Mouse (Mus musculus) CH12.LX (cell line): ENCODE results near the gene Gipr. TPM values are rescaled to one million over a fixed set of nuclear protein-coding genes. Genes with fewer than 3 reads are reported as not detected.

Experiments
- DNase-seq: peaks from one replicate; pipeline ENCODE4 v3.0.0-alpha.2; 2013; ENCODE audit errors: extremely low read depth
- H3K27ac ChIP-seq: 2 replicates; pipeline ENCODE4 v1.5.1; 2012; ENCODE audit warnings: low read depth, mild to moderate bottlenecking, control low read depth, moderate library complexity; ENCODE audit not compliant: insufficient read depth
- H3K27me3 ChIP-seq: replicated peaks from 2 replicates; pipeline ENCODE3; 2012; ENCODE audit warnings: inconsistent platforms
- H3K36me3 ChIP-seq, 2 experiments: replicated peaks in 1 of 2; 2 replicates each; pipeline versions ENCODE3 to v1.6.1; 2012; ENCODE audit warnings: inconsistent platforms in 1 of 2, low read length in 1 of 2, mild to moderate bottlenecking in 1 of 2, mixed read lengths in 1 of 2, moderate library complexity in 1 of 2; ENCODE audit not compliant: control insufficient read depth in 1 of 2, insufficient read depth in 1 of 2
- H3K4me1 ChIP-seq, 2 experiments: 2 replicates each; pipeline ENCODE4 v1.6.1; 2012; ENCODE audit warnings: inconsistent platforms in 1 of 2, moderate library complexity in 1 of 2; ENCODE audit not compliant: insufficient read depth in 2 of 2, control insufficient read depth in 1 of 2
- H3K4me2 ChIP-seq: 2 replicates; pipeline ENCODE4 v1.6.1; 2012; ENCODE audit warnings: low read depth, mild to moderate bottlenecking, control low read depth; ENCODE audit not compliant: poor library complexity, insufficient read depth, severe bottlenecking
- H3K4me3 ChIP-seq, 3 experiments: fragments of 150-350 bp in 1 of 3; sonication (generic) in 1 of 3; replicated peaks in 1 of 3; 2 replicates each; pipeline versions ENCODE3 to v1.5.1; 2011 to 2012; ENCODE audit warnings: low read depth in 2 of 3, low read length in 2 of 3, mild to moderate bottlenecking in 2 of 3, moderate library complexity in 2 of 3, control low read depth in 1 of 3, improper control_type of control experiment in 1 of 3, inconsistent platforms in 1 of 3, mixed read lengths in 1 of 3; ENCODE audit not compliant: poor library complexity in 1 of 3
- H3K79me2 ChIP-seq: replicated peaks from 2 replicates; pipeline ENCODE4 v1.6.1; 2012; ENCODE audit warnings: mild to moderate bottlenecking, moderate library complexity; ENCODE audit not compliant: control insufficient read depth, poor library complexity, insufficient read depth, severe bottlenecking; ENCODE audit errors: extremely low read depth
- H3K9ac ChIP-seq: 2 replicates; pipeline ENCODE4 v1.6.1; 2012; ENCODE audit warnings: low read depth, mild to moderate bottlenecking, control low read depth, moderate library complexity; ENCODE audit not compliant: insufficient read depth
- H3K9me3 ChIP-seq: replicated peaks from 2 replicates; pipeline ENCODE3; 2012; ENCODE audit warnings: low read length, inconsistent platforms, mixed read lengths
- CTCF ChIP-seq, 2 experiments: IDR thresholded peaks in 1 of 2; conservative IDR thresholded peaks in 1 of 2; 2 replicates each; pipeline ENCODE4 v1.5.1; 2011 to 2012; ENCODE audit warnings: low read depth in 2 of 2, low read length in 2 of 2, improper control_type of control experiment in 1 of 2, inconsistent platforms in 1 of 2, mild to moderate bottlenecking in 1 of 2, moderate library complexity in 1 of 2
- ELF1 ChIP-seq: IDR thresholded peaks from 2 replicates; pipeline ENCODE4 v1.6.1; 2014; ENCODE audit warnings: low read depth, mild to moderate bottlenecking, inconsistent platforms, low read length, improper control_type of control experiment
- EP300 ChIP-seq: IDR thresholded peaks from 2 replicates; pipeline ENCODE4 v1.6.1; 2011; ENCODE audit warnings: low read length, improper control_type of control experiment
- HCFC1 ChIP-seq: IDR thresholded peaks from 2 replicates; pipeline ENCODE4 v1.6.1; 2012; ENCODE audit warnings: low read depth, mild to moderate bottlenecking, inconsistent platforms, low read length, improper control_type of control experiment
- JUND ChIP-seq: conservative IDR thresholded peaks from 2 replicates; pipeline ENCODE4 v1.6.1; 2011; ENCODE audit warnings: low read depth, low read length, improper control_type of control experiment
- KAT2A ChIP-seq: IDR thresholded peaks from 2 replicates; pipeline ENCODE4 v1.6.1; 2012; ENCODE audit warnings: low read length, improper control_type of control experiment, inconsistent platforms; ENCODE audit not compliant: insufficient replicate concordance
- MAFK ChIP-seq: IDR thresholded peaks from 2 replicates; pipeline ENCODE4 v1.6.1; 2011; ENCODE audit warnings: low read length, improper control_type of control experiment; ENCODE audit not compliant: insufficient replicate concordance
- MAX ChIP-seq: IDR thresholded peaks from 2 replicates; pipeline ENCODE4 v1.6.1; 2011; ENCODE audit warnings: low read length, improper control_type of control experiment
- MAZ ChIP-seq: IDR thresholded peaks from 2 replicates; pipeline ENCODE4 v1.6.1; 2012; ENCODE audit warnings: low read depth, mild to moderate bottlenecking, inconsistent platforms, low read length, improper control_type of control experiment, moderate library complexity
- MEF2A ChIP-seq: IDR thresholded peaks from 2 replicates; pipeline ENCODE4 v1.6.1; 2014; ENCODE audit warnings: low read depth, mild to moderate bottlenecking, inconsistent platforms, low read length, improper control_type of control experiment, borderline replicate concordance
- MXI1 ChIP-seq: IDR thresholded peaks from 2 replicates; pipeline ENCODE4 v1.6.1; 2011; ENCODE audit warnings: mild to moderate bottlenecking, low read depth, low read length, improper control_type of control experiment
- NELFE ChIP-seq: IDR thresholded peaks from 2 replicates; pipeline ENCODE4 v1.6.1; 2011; ENCODE audit warnings: low read depth, low read length, improper control_type of control experiment
- NRF1 ChIP-seq: IDR thresholded peaks from 2 replicates; pipeline ENCODE4 v1.6.1; 2014; ENCODE audit warnings: low read depth, mild to moderate bottlenecking, inconsistent platforms, low read length, improper control_type of control experiment, moderate library complexity
- PAX5 ChIP-seq: IDR thresholded peaks from 2 replicates; pipeline ENCODE4 v1.6.1; 2012; ENCODE audit warnings: low read length, inconsistent platforms, mixed read lengths
- POLR2A ChIP-seq: IDR thresholded peaks from 2 replicates; pipeline ENCODE4 v1.6.1; 2011; ENCODE audit warnings: low read depth, mild to moderate bottlenecking, improper control_type of control experiment, low read length
- POLR2AphosphoS2 ChIP-seq: IDR thresholded peaks from 2 replicates; pipeline ENCODE4 v1.6.1; 2011; ENCODE audit warnings: low read depth, low read length, improper control_type of control experiment
- SIN3A ChIP-seq: IDR thresholded peaks from 2 replicates; pipeline ENCODE4 v1.6.1; 2012; ENCODE audit warnings: low read length, improper control_type of control experiment, inconsistent platforms
- TBP ChIP-seq: conservative IDR thresholded peaks from 2 replicates; pipeline ENCODE4 v1.6.1; 2011; ENCODE audit warnings: low read depth, low read length, improper control_type of control experiment
- USF1 ChIP-seq: IDR thresholded peaks from 2 replicates; pipeline ENCODE4 v1.6.1; 2014; ENCODE audit warnings: low read depth, mild to moderate bottlenecking, inconsistent platforms, low read length, improper control_type of control experiment
- USF2 ChIP-seq: conservative IDR thresholded peaks from 2 replicates; pipeline ENCODE4 v1.6.1; 2011; ENCODE audit warnings: low read depth, low read length, improper control_type of control experiment
- ZMIZ1 ChIP-seq: IDR thresholded peaks from 2 replicates; pipeline ENCODE4 v1.6.1; 2012; ENCODE audit warnings: low read depth, mild to moderate bottlenecking, inconsistent platforms, low read length, improper control_type of control experiment
- ZNF384 ChIP-seq: IDR thresholded peaks from 2 replicates; pipeline ENCODE4 v1.6.1; 2012; ENCODE audit warnings: low read depth, low read length, improper control_type of control experiment, inconsistent platforms
- dilution Hi-C: fragments of 300-500 bp; cut with MboI; formaldehyde crosslinking; loops from 2 replicates; pipeline ENCODE4 v1.14.3; 2020; ENCODE audit warnings: low sequenced_read_pairs; ENCODE audit not compliant: extremely low pct_unique_long_range_greater_than_20kb, extremely low pct_ligation_motif_present
- in situ Hi-C: fragments of 300-500 bp; cut with MboI; formaldehyde crosslinking; loops from 3 replicates; pipeline ENCODE4 v1.14.3; 2019; ENCODE audit warnings: low sequenced_read_pairs, low pct_ligation_motif_present, low pct_unique_long_range_greater_than_20kb, mixed read lengths
- polyA plus RNA-seq: library from polyadenylated mRNA; unstranded; fragments of >175 nt; gene quantifications from 2 replicates; pipeline ENCODE4 v1.2.1, GENCODE M21; 2012; ENCODE audit warnings: low read depth; ENCODE audit not compliant: insufficient read length
- total RNA-seq, 2 experiments: library from RNA; depleted of rRNA; stranded (reverse); fragments of 300-350 nt in 1 of 2; fragments of >200 nt in 1 of 2; gene quantifications; 2 replicates each; pipeline ENCODE4 v1.2.3; 2012 to 2014

Gipr gene
- total and polyA plus RNA-seq, 3 experiments = 0.04 to 0.11 TPM; not detected in 1

DNA sequence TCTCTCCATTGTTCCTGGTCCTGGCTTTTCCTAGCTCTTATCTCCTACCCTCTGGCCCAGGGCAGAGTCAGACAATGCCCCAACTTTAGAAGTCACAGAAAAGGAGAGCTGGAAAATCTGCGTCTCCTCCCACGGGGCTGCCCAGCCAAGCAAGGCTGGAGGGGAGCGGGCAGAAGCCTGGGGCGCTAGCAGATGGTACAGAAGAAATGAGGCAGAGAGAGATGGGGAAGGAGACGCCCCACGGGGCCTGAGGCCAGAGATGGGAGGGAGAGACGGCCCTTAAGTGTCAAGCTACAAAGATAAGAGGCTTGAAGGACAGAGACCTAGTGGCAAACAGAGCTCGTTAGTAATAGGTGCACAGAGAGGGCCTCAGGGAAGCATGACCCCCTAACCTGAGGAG lies 5.9 kb upstream of the Gipr start:
- Histone ChIP-seq H3K4me3 (no peak overlapping the region), H3K27ac (no peak overlapping the region), H3K4me1 (peaks cover 0 to 14% of the 10 kb centered on the region in 2 experiments; a peak in 2 of 4 replicates), H3K9ac (no peak overlapping the region), H3K27me3 (peaks cover 67% of the 10 kb centered on the region), H3K4me2 (no peak overlapping the region), H3K79me2 (no peaks in the 10 kb centered on the region), H3K36me3 (no peaks in the 10 kb centered on the region), H3K9me3 (peaks cover 14% of the 10 kb centered on the region)
- no peak for DNase-seq
- TF ChIP-seq ELF1 (no peak), SIN3A (no peak), KAT2A (no peak), CTCF (conservative IDR thresholded peaks at IDR 0.05 in 1 of 2, IDR thresholded peaks at IDR 0.05 in 1 of 2; ENCODE audit: low read depth in 2 of 2, low read length in 2 of 2) (no peak), ZNF384 (no peak), PAX5 (no peak)
- dilution Hi-C loops (no loop called here), in situ Hi-C loops (no loop called here)

DNA sequence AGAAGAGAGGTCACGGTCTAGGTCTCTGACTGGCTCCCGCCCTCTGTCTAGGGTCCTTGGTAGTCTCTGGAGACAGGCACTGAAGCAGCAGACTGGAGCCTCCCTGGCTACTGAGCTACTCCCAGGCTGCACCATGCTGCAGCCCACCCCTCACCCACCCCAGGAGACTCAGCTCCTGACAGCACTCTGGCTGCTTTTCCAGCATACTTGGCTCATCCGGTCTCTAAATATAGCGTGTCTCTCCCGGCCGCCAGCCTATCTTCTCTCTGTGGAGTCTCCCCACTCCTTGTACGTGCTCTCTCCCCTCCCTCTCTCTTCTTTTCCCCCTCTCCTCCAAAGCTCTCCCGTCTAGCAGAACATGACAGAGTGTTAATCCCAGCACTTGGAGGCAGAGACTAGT lies 4.2 kb upstream of the Gipr start:
- no peak for DNase-seq
- Histone ChIP-seq H3K4me1 (peaks cover under 1 to 14% of the 10 kb centered on the region in 2 experiments; a peak in 2 of 4 replicates), H3K9ac (no peak overlapping the region), H3K79me2 (no peaks in the 10 kb centered on the region), H3K36me3 (no peaks in the 10 kb centered on the region), H3K9me3 (peaks cover 15% of the 10 kb centered on the region), H3K4me2 (no peak overlapping the region), H3K27me3 (peaks cover 72% of the 10 kb centered on the region), H3K4me3 (no peak overlapping the region), H3K27ac (no peak overlapping the region)
- dilution Hi-C loops (no loop called here), in situ Hi-C loops (no loop called here)
- TF ChIP-seq NRF1 = no peak
- no peak for TF ChIP-seq POLR2AphosphoS2
- TF ChIP-seq HCFC1 = no peak
- no peak for TF ChIP-seq MEF2A
- TF ChIP-seq JUND = no peak
- no peak for TF ChIP-seq USF2
- TF ChIP-seq EP300 = no peak
- no peak for TF ChIP-seq KAT2A
- no peak for TF ChIP-seq NELFE
- no peak for TF ChIP-seq MAFK
- TF ChIP-seq MAZ = no peak
- no peak for TF ChIP-seq ZMIZ1
- no peak for TF ChIP-seq MXI1
- TF ChIP-seq CTCF (conservative IDR thresholded peaks at IDR 0.05 in 1 of 2, IDR thresholded peaks at IDR 0.05 in 1 of 2; ENCODE audit: low read depth in 2 of 2, low read length in 2 of 2) = no peak
- no peak for TF ChIP-seq POLR2A
- no peak for TF ChIP-seq TBP
- TF ChIP-seq MAX = no peak
- no peak for TF ChIP-seq USF1
